Mouse (Mus musculus) midbrain, embryonic 10.5 days (tissue): ENCODE data around the gene Zan. TPM values are rescaled to one million over a fixed set of nuclear protein-coding genes. Genes with fewer than 3 reads are reported as not detected.
A peak's percentile ranks its signal among the peaks of the same experiment; 100 is the strongest.

Experiments
- DNase-seq: peaks from one replicate; pipeline ENCODE4 v3.0.0-alpha.2; 2017; ENCODE audit warnings: low spot score
- H3K27ac ChIP-seq: fragments of 300-500 bp; sonication (generic); replicated peaks from 2 replicates; pipeline ENCODE4 v1.5.1; 2016; ENCODE audit warnings: mild to moderate bottlenecking
- H3K27me3 ChIP-seq: fragments of 300-500 bp; sonication (generic); 2 replicates; pipeline ENCODE4 v1.6.1; 2016; ENCODE audit warnings: low read depth, mild to moderate bottlenecking; ENCODE audit not compliant: poor library complexity, severe bottlenecking
- H3K36me3 ChIP-seq: fragments of 300-500 bp; sonication (generic); 2 replicates; pipeline ENCODE4 v1.6.1; 2016; ENCODE audit warnings: mild to moderate bottlenecking, moderate library complexity
- H3K4me1 ChIP-seq: fragments of 300-500 bp; sonication (generic); 2 replicates; pipeline ENCODE4 v1.6.1; 2016
- H3K4me3 ChIP-seq: fragments of 300-500 bp; sonication (generic); 2 replicates; pipeline ENCODE4 v1.5.1; 2016; ENCODE audit warnings: mild to moderate bottlenecking, moderate library complexity
- H3K9me3 ChIP-seq: fragments of 300-500 bp; sonication (generic); replicated peaks from 2 replicates; pipeline ENCODE4 v1.6.1; 2016; ENCODE audit warnings: mild to moderate bottlenecking
- WGBS: fragments of 180-500 bp; shearing (Covaris S2); methylation state at CpG from one replicate; pipeline ENCODE4 v1.1.7; 2016; 5-methylcytosine and 5-hydroxymethylcytosine counted together
- polyA plus RNA-seq: library from polyadenylated mRNA; unstranded; fragments of >200 nt; fragmentation: Nextera tagmentation; extraction: Ambion mirVana; gene quantifications from 2 replicates; pipeline ENCODE4 v1.2.1, GENCODE M21; 2016

The Zan gene
- polyA plus RNA-seq, 1 experiment from 2014 or later, result 0.07 TPM

GRCm38 (mm10) chr5:137487616-137488015 is 10.8 kb upstream of the Zan start:
- Histone ChIP-seq H3K9me3 (no peaks in the 10 kb centered on the region), H3K4me3 (no peak overlapping the region), H3K4me1 (peaks cover 40% of the 10 kb centered on the region), H3K36me3 (peaks cover 6% of the 10 kb centered on the region; the same call in 1 of the 2 replicates), H3K27ac (no peak overlapping the region), H3K27me3 (no peaks in the 10 kb centered on the region)
- 86% methylated on average over 7 of the region's 7 CpGs for WGBS
- no peak for DNase-seq

GRCm38 (mm10) chr5:137485851-137486155 is 8.9 kb upstream of the Zan start:
- DNase-seq, result no peak
- H3K27ac ChIP-seq, result peak overlapping the region; percentile 88

GRCm38 (mm10) chr5:137485071-137485850 is 8.4 kb upstream of the Zan start:
- Histone ChIP-seq H3K9me3 (no peaks in the 10 kb centered on the region), H3K4me3 (peak overlapping the region; percentile 72), H3K4me1 (peaks cover 54% of the 10 kb centered on the region), H3K27ac (peak overlapping the region; percentile 88), H3K36me3 (peaks cover 6% of the 10 kb centered on the region; the same call in 1 of the 2 replicates), H3K27me3 (no peaks in the 10 kb centered on the region)
- 4% methylated on average over 30 of the region's 30 CpGs for WGBS
- peak; percentile 57 for DNase-seq

More at GRCm38 (mm10) chr5:137485851-137486155, 8.9 kb upstream of the Zan start:
- Histone ChIP-seq H3K9me3 (no peaks in the 10 kb centered on the region), H3K27me3 (no peaks in the 10 kb centered on the region), H3K4me1 (peaks cover 54% of the 10 kb centered on the region), H3K36me3 (peaks cover 6% of the 10 kb centered on the region; the same call in 1 of the 2 replicates), H3K4me3 (peak overlapping the region; percentile 72)
- 2% methylated on average over 17 of the region's 17 CpGs for WGBS

- Histone ChIP-seq H3K4me1 (peaks cover 52% of the 10 kb centered on the region), H3K4me3 (0 out of 2 replicates have a peak overlapping the region, but pooled peaks have one; percentile 15), H3K27me3 (no peaks in the 10 kb centered on the region), H3K27ac (peak overlapping the region; percentile 79), H3K9me3 (no peaks in the 10 kb centered on the region), H3K36me3 (no peaks in the 10 kb centered on the region)
- DNase-seq, result peak; percentile 69
- WGBS, result 14% methylated on average over 8 of the region's 8 CpGs
Measured at GRCm38 (mm10) chr5:137481897-137482296, 5.0 kb upstream of the Zan start.

- no peaks in the 10 kb centered on the region for H3K36me3 ChIP-seq
- no peak overlapping the region for H3K4me3 ChIP-seq
- peaks cover 46% of the 10 kb centered on the region for H3K4me1 ChIP-seq
- no peaks in the 10 kb centered on the region for H3K9me3 ChIP-seq
- H3K27me3 ChIP-seq, result no peaks in the 10 kb centered on the region
- peak; percentile 76 for DNase-seq
- peak overlapping the region; percentile 79 for H3K27ac ChIP-seq
Measured at GRCm38 (mm10) chr5:137481138-137481537, 4.3 kb upstream of the Zan start.

GRCm38 (mm10) chr5:137474351-137474750 is 2.5 kb downstream of the Zan start:
- no peaks in the 10 kb centered on the region for H3K27me3 ChIP-seq
- no peak overlapping the region for H3K4me3 ChIP-seq
- H3K36me3 ChIP-seq, result no peaks in the 10 kb centered on the region
- DNase-seq, result no peak
- peaks cover 18% of the 10 kb centered on the region for H3K4me1 ChIP-seq
- peak overlapping the region; percentile 63 for H3K27ac ChIP-seq
- WGBS, result 13% methylated on average over 2 of the region's 2 CpGs
- H3K9me3 ChIP-seq, result no peaks in the 10 kb centered on the region

GRCm38 (mm10) chr5:137472252-137472904 is 4.5 kb downstream of the Zan start:
- WGBS, result 73% methylated on average over 5 of the region's 5 CpGs
- Histone ChIP-seq H3K4me1 (peaks cover 18% of the 10 kb centered on the region), H3K9me3 (no peaks in the 10 kb centered on the region)

GRCm38 (mm10) chr5:137466946-137467345 is 9.9 kb downstream of the Zan start:
- H3K27ac ChIP-seq, result no peak overlapping the region
- WGBS, result 90% methylated on average over 6 of the region's 6 CpGs

More at GRCm38 (mm10) chr5:137472252-137472904, 4.5 kb downstream of the Zan start:
- no peak for DNase-seq
- H3K36me3 ChIP-seq, result no peaks in the 10 kb centered on the region
- H3K27ac ChIP-seq, result no peak overlapping the region
- no peak overlapping the region for H3K4me3 ChIP-seq
- no peaks in the 10 kb centered on the region for H3K27me3 ChIP-seq

GRCm38 (mm10) chr5:137465049-137465448 is 11.8 kb downstream of the Zan start:
- WGBS, result 53% methylated on average over 3 of the region's 3 CpGs
- Histone ChIP-seq H3K27me3 (no peaks in the 10 kb centered on the region), H3K4me3 (no peak overlapping the region), H3K27ac (no peak overlapping the region), H3K9me3 (no peaks in the 10 kb centered on the region), H3K4me1 (no peaks in the 10 kb centered on the region), H3K36me3 (no peaks in the 10 kb centered on the region)
- no peak for DNase-seq

More at GRCm38 (mm10) chr5:137466946-137467345, 9.9 kb downstream of the Zan start:
- Histone ChIP-seq H3K27me3 (no peaks in the 10 kb centered on the region), H3K4me1 (no peaks in the 10 kb centered on the region), H3K4me3 (no peak overlapping the region), H3K9me3 (no peaks in the 10 kb centered on the region), H3K36me3 (no peaks in the 10 kb centered on the region)
- DNase-seq, result no peak

- no peak overlapping the region for H3K4me3 ChIP-seq
- no peaks in the 10 kb centered on the region for H3K36me3 ChIP-seq
- no peak for DNase-seq
- H3K9me3 ChIP-seq, result no peaks in the 10 kb centered on the region
- WGBS, result 76% methylated on average over 7 of the region's 7 CpGs
- H3K27ac ChIP-seq, result no peak overlapping the region
- H3K4me1 ChIP-seq, result no peaks in the 10 kb centered on the region
- H3K27me3 ChIP-seq, result no peaks in the 10 kb centered on the region
Measured at GRCm38 (mm10) chr5:137455866-137456591, 20.8 kb downstream of the Zan start.

- H3K4me3 ChIP-seq, result no peak overlapping the region
- no peaks in the 10 kb centered on the region for H3K9me3 ChIP-seq
- H3K4me1 ChIP-seq, result no peaks in the 10 kb centered on the region
- H3K36me3 ChIP-seq, result no peaks in the 10 kb centered on the region
- no peak for DNase-seq
- H3K27me3 ChIP-seq, result no peaks in the 10 kb centered on the region
- WGBS, result 86% methylated on average over 6 of the region's 6 CpGs
- H3K27ac ChIP-seq, result no peak overlapping the region
Measured at GRCm38 (mm10) chr5:137455206-137455605, 21.7 kb downstream of the Zan start.

- no peaks in the 10 kb centered on the region for H3K36me3 ChIP-seq
- DNase-seq, result no peak
- no peaks in the 10 kb centered on the region for H3K27me3 ChIP-seq
- no peaks in the 10 kb centered on the region for H3K4me1 ChIP-seq
- H3K4me3 ChIP-seq, result no peak overlapping the region
- no peaks in the 10 kb centered on the region for H3K9me3 ChIP-seq
- no peak overlapping the region for H3K27ac ChIP-seq
Measured at GRCm38 (mm10) chr5:137445536-137445935, 31.3 kb downstream of the Zan start.
